17 mouse cellular contexts compared by ENCODE assay signal in the genomic region with DNA sequence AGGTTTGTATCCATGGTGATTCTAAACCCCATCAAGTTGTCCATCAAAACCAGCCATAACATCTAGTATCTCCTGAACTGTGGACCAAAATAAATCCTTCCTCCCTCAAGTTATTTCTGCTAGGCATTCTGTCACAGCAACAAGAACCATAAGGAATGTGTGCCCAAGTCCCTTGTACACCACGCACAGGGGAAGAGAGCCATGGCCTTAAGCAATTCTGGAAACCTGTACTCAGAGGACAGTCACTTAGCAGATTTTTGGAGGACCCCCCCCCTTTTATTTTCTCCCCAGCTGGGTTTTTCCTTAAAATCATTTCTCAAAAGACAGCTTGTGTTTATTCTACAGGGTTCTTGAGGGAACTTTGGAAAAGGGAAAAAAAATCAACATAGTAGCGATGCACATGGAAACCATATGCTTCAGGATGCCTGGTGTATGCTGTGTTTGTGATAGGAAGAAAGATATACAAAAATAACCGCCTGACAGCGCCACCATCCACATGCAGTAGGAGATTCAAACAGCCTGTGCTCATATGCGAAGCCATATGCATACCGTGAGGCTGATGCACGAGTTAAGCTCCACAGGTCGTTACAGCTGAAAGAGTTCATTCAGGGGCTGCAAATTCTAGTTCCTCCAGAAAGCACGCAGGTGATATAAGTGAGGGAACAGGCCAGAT.
DNase-seq lines count a peak whose midpoint lies in the region; ATAC-seq and TF ChIP-seq lines count a peak whose summit lies in the region.
"Had no signal": no experiment of that assay in that cellular context is flagged by ENCODE, and none has a peak within 500 bp of the region (broad histone marks: within the 10 kb centered on the region; RNA-seq: fewer than 3 reads in every experiment).

No protein-coding gene starts in this region.

- 67% methylated on average over 9 of the region's 9 CpGs for WGBS in forebrain, postnatal 0 days

- no peaks in the 10 kb centered on the region for H3K4me1 ChIP-seq in forebrain, postnatal 0 days (ENCODE audit: insufficient read depth)
- H3K4me1 ChIP-seq: hindbrain, embryonic 15.5 days had no signal

- H3K27me3 ChIP-seq in forebrain, postnatal 0 days (ENCODE audit: insufficient read depth, low read length): no peaks in the 10 kb centered on the region
- H3K27me3 ChIP-seq: hindbrain, embryonic 15.5 days had no signal

- no peaks in the 10 kb centered on the region for H3K36me3 ChIP-seq in forebrain, postnatal 0 days (ENCODE audit: insufficient read depth)
- H3K36me3 ChIP-seq: hindbrain, embryonic 15.5 days had no signal

- no peak overlapping the region for H3K4me2 ChIP-seq in forebrain, postnatal 0 days (ENCODE audit: low read depth)
- H3K4me2 ChIP-seq: hindbrain, embryonic 15.5 days; midbrain, embryonic 11.5 days had no signal

- no peak overlapping the region for H3K9ac ChIP-seq in forebrain, postnatal 0 days
- H3K9ac ChIP-seq: hindbrain, embryonic 15.5 days had no signal

- H3K9me3 ChIP-seq in forebrain, postnatal 0 days (ENCODE audit: low read length): no peaks in the 10 kb centered on the region
- H3K9me3 ChIP-seq: hindbrain, embryonic 15.5 days had no signal

- no peak overlapping the region for H3K27ac ChIP-seq in forebrain, postnatal 0 days (ENCODE audit: low read depth, low read length)
- H3K27ac ChIP-seq: hindbrain, embryonic 15.5 days; kidney, postnatal 0 days had no signal

- peak; percentile 95 for ATAC-seq in forebrain, postnatal 0 days
- ATAC-seq: intestine, postnatal 0 days had no signal

- intact Hi-C loops in left cerebral cortex, postnatal 25 days (cut with DNase I): no loop called here

- peak; percentile 9 for DNase-seq in layer of hippocampus, adult 11-12 months (ENCODE audit: low spot score)
- no peak for DNase-seq in layer of hippocampus, postnatal 25 days (ENCODE audit: extremely low spot score in 1 of 2, low spot score in 1 of 2)
- peak; percentile 63 for DNase-seq in brain, adult 2 months (ENCODE audit: low read depth, low spot score)
- DNase-seq in forebrain, postnatal 0 days: peak; percentile 70
- peak; percentile 29 to 74 for DNase-seq in left cerebral cortex, postnatal 25 days (ENCODE audit: low spot score in 2 of 2)
- DNase-seq in urinary bladder, postnatal 10 days (ENCODE audit: low spot score): no peak
- no peak for DNase-seq in urinary bladder, adult 2 months (ENCODE audit: low spot score)
- DNase-seq: adrenal gland, adult 2 months; cerebellum, adult 9-10 months; gastrocnemius, postnatal 14 days; liver; lung, postnatal 36 days; retina, postnatal 1 day had no signal

- no peak for TF ChIP-seq CTCF in forebrain, postnatal 0 days (IDR thresholded peaks at IDR 0.05; ENCODE audit: low read depth)

- H3K4me3 ChIP-seq in forebrain, postnatal 0 days (ENCODE audit: low read depth, low read length): no peak overlapping the region
- H3K4me3 ChIP-seq: hindbrain, embryonic 15.5 days had no signal

Comparison
In these comparisons a context has a peak if more than half of its experiments do, and no peak if none do; other contexts are left out.
1. DNase-seq: peak in layer of hippocampus, adult 11-12 months (single experiment), brain, adult 2 months (single experiment), forebrain, postnatal 0 days (single experiment) and left cerebral cortex, postnatal 25 days (2 of 2); none in layer of hippocampus, postnatal 25 days (0 of 2), urinary bladder, postnatal 10 days (single experiment) and urinary bladder, adult 2 months (single experiment).